Mouse (Mus musculus): Measurements from ENCODE around the gene Ncbp3. TPM values are rescaled to one million over a fixed set of nuclear protein-coding genes. Genes with fewer than 3 reads are reported as not detected.

The Ncbp3 gene
- polyA plus RNA-seq, 1 experiment from 2014 or later = 13.3 TPM

DNA sequence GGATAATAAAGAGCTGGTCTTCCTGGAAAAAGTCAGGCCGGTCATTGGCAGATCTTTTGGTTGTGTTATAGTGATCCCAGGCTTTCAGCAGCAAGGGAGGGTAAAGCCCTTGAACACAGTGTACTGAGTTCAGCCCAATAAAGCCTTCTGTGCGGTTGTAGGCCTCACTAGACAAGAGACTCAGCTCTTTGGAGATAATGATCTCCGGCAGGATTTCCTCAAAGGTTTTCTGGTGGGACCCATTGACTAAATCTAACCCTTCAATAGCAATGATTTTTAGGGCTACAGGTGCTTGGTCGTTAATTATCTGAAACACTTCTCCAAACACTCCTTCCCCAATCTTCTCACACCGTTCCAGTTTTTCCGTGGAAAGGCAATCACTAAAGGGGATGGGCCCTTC lies 89.0 kb downstream of the Ncbp3 start:
- peak; percentile 39 for DNase-seq (ENCODE audit: low spot score)

DNA sequence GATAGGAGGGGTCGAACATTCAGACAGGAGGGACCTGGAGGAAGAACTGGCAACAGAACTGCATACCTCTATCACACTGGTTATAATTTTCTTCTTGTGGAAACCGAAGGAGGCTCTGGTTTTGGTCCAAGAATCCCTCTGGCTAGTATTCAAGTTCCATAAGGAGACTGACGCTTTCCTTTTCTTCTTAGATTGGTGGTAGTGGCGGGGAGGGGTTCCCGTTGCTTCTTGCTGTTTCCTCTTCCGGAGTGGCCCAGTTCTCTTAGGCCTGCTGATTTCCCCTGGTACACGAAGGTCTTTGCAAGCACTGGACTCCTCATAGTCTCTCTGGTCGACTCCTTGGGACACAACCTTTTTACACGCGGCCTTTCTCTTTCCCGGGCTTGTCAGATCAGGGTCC lies 89.5 kb downstream of the Ncbp3 start:
- peak; percentile 14 for DNase-seq (ENCODE audit: low spot score)

DNA sequence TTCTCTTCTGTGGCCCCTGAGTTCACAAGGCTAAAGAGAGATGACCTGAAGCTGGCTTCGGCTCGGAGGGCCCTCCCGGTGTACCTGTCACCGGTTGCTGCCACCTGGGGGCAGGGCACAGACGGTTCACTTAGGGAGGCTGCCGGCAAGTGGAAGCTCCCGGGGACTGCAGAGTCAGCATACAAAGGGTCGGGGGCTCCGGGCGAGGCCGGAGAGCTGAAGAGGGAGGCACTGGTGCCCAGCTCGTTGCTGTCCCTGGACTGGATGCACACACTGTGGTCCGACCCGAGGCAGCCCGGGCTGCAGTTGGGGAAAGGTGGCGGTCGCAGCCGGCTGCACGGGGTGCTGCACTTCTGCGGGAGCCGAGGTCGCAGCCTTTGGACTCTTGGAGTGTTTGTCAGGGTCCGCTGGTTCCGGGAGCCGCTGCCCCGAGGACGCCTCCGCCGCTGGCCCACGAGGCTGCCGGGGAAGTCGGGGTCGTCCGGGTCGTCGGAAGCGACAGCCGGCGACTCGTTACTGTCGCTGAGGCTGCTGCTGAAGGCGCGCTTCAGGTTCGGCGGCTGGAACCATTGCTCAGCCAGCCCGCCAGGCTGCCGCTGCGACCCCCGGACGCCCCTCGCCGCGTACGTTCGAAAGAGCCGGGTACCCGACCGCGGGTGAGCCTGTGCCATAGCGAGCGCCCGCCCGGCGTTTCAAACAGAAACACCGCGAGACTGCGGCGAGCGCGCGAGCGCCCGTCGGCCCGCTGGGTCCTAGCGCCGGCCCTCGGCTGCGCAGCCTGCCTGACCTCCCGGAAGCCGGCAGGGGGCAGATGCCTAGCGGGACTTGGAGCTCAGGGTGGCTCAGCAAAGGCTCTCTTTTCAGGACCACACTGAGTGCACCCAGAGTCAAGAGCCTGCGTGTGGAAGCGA lies 90.3 kb downstream of the Ncbp3 start, which contains the start of gene Haspin:
TSS of gene Haspin (minus strand) at position 704 of the 911 bp plus-strand sequence.
- peak; percentile 94 for DNase-seq (ENCODE audit: low spot score)

Other genes starting within 250 kb of the Ncbp3 start
- 102 and 111 TPM in 2 replicates for gene Atp2a3, start 86.6 kb upstream of the Ncbp3 start, polyA plus RNA-seq (2015; fragmentation: Nextera tagmentation; extraction: Ambion mirVana)
- 61.5 and 71.4 TPM in 2 replicates for gene P2rx1, start 48.7 kb upstream of the Ncbp3 start, polyA plus RNA-seq (2015; fragmentation: Nextera tagmentation; extraction: Ambion mirVana)
- gene Camkk1, start 28.8 kb upstream of the Ncbp3 start, polyA plus RNA-seq (2015; fragmentation: Nextera tagmentation; extraction: Ambion mirVana) = 18.8 and 19.6 TPM in 2 replicates
- gene Itgae, start 42.8 kb downstream of the Ncbp3 start, polyA plus RNA-seq (2015; fragmentation: Nextera tagmentation; extraction: Ambion mirVana) = 8.0 and 10.5 TPM in 2 replicates
- 19.7 and 22.0 TPM in 2 replicates for gene Haspin, start 90.5 kb downstream of the Ncbp3 start, polyA plus RNA-seq (2015; fragmentation: Nextera tagmentation; extraction: Ambion mirVana)
- gene P2rx5, start 112.6 kb downstream of the Ncbp3 start, polyA plus RNA-seq (2015; fragmentation: Nextera tagmentation; extraction: Ambion mirVana) = 0.33 and 0.51 TPM in 2 replicates
- gene Emc6, start 129.3 kb downstream of the Ncbp3 start, polyA plus RNA-seq (2015; fragmentation: Nextera tagmentation; extraction: Ambion mirVana) = 156 and 166 TPM in 2 replicates
- 116 and 119 TPM in 2 replicates for gene Tax1bp3, start 129.3 kb downstream of the Ncbp3 start, polyA plus RNA-seq (2015; fragmentation: Nextera tagmentation; extraction: Ambion mirVana)
- 13.2 and 13.9 TPM in 2 replicates for gene Ctns, start 151.3 kb downstream of the Ncbp3 start, polyA plus RNA-seq (2015; fragmentation: Nextera tagmentation; extraction: Ambion mirVana)
- gene Shpk, start 151.7 kb downstream of the Ncbp3 start, polyA plus RNA-seq (2015; fragmentation: Nextera tagmentation; extraction: Ambion mirVana) = 2.2 and 2.8 TPM in 2 replicates
- not detected in 2 replicates for gene Trpv1, start 186.5 kb downstream of the Ncbp3 start, polyA plus RNA-seq (2015; fragmentation: Nextera tagmentation; extraction: Ambion mirVana)
- 0.04 TPM in 2 replicates for gene Trpv3, start 219.6 kb downstream of the Ncbp3 start, polyA plus RNA-seq (2015; fragmentation: Nextera tagmentation; extraction: Ambion mirVana)

All from thymus, postnatal 0 days (tissue).